ENCODE assay signal across 13 mouse cellular contexts in the genomic region with DNA sequence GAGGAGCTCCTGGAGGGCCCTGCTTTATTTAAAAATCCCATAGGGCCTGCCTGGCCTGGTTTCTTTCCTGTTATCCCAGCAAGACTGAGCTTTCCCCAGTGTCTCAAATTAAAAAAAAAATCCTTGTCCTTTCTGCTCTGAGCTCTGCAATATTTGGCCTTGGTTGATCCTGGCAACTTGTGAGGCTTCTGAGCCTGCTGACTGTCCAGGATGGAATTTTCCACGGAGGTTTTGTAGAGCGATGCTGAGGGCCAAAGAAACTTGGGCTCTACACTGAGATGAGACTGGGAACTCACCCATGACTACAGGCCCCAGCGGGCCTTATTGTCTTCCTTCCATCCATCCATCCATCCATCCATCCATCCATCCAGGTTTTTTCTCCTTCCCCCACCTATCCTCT.
DNase-seq lines count a peak whose midpoint lies in the region; ATAC-seq and TF ChIP-seq lines count a peak whose summit lies in the region.
"Had no signal": no experiment of that assay in that cellular context is flagged by ENCODE, and none has a peak within 500 bp of the region (broad histone marks: within the 10 kb centered on the region; RNA-seq: fewer than 3 reads in every experiment).

No protein-coding gene starts in this region.

- no peak overlapping the region for H3K4me3 ChIP-seq in heart, embryonic 10.5 days
- no peak overlapping the region for H3K4me3 ChIP-seq in lung, postnatal 0 days (ENCODE audit: low read depth, low read length)
- H3K4me3 ChIP-seq in midbrain, embryonic 16.5 days (ENCODE audit: low read depth, low read length), result no peak overlapping the region
- H3K4me3 ChIP-seq: embryonic facial prominence, embryonic 15.5 days; hindbrain, embryonic 13.5 days; megakaryocyte, embryonic 14.5 days had no signal

- no peak for TF ChIP-seq EP300 in lung, postnatal 0 days (IDR thresholded peaks at IDR 0.05)

- WGBS in heart, embryonic 10.5 days, result 85% methylated on average over 3 of the region's 3 CpGs
- 95% methylated on average over 3 of the region's 3 CpGs for WGBS in lung, postnatal 0 days
- 95% methylated on average over 3 of the region's 3 CpGs for WGBS in midbrain, embryonic 16.5 days

- peak; percentile 96 for DNase-seq in heart, adult 11 months
- no peak for DNase-seq in heart, embryonic 10.5 days (ENCODE audit: low spot score)
- peak; percentile 50 for DNase-seq in ovary, adult 18-20 months (ENCODE audit: low spot score)
- DNase-seq in ovary, postnatal 14 days (ENCODE audit: low spot score), result no peak
- DNase-seq in adrenal gland, postnatal 14 days, result peak; percentile 70
- peak; percentile 25 for DNase-seq in heart, postnatal 25 days (ENCODE audit: low spot score)
- no peak for DNase-seq in lung, postnatal 0 days (ENCODE audit: low spot score)

- no peak overlapping the region for H3K4me2 ChIP-seq in lung, postnatal 0 days (replicated peaks; ENCODE audit: low read depth, low read length)
- H3K4me2 ChIP-seq in midbrain, embryonic 16.5 days (ENCODE audit: low read length), result no peak overlapping the region
- H3K4me2 ChIP-seq: embryonic facial prominence, embryonic 15.5 days; hindbrain, embryonic 13.5 days; liver, embryonic 11.5 days had no signal

- no peaks in the 10 kb centered on the region for H3K27me3 ChIP-seq in heart, embryonic 10.5 days (ENCODE audit: insufficient read depth, poor library complexity, severe bottlenecking)
- H3K27me3 ChIP-seq in lung, postnatal 0 days (replicated peaks; ENCODE audit: insufficient read depth, low read length), result no peaks in the 10 kb centered on the region
- H3K27me3 ChIP-seq in midbrain, embryonic 16.5 days (ENCODE audit: control insufficient read depth, insufficient read depth, low read depth, low read length), result no peaks in the 10 kb centered on the region
- H3K27me3 ChIP-seq: embryonic facial prominence, embryonic 15.5 days; megakaryocyte, embryonic 14.5 days had no signal

- no peak overlapping the region for H3K27ac ChIP-seq in heart, embryonic 10.5 days
- H3K27ac ChIP-seq in lung, postnatal 0 days (ENCODE audit: low read length), result no peak overlapping the region
- H3K27ac ChIP-seq in midbrain, embryonic 16.5 days (ENCODE audit: low read length), result no peak overlapping the region
- H3K27ac ChIP-seq: embryonic facial prominence, embryonic 15.5 days; hindbrain, embryonic 13.5 days had no signal

- no peaks in the 10 kb centered on the region for H3K9me3 ChIP-seq in heart, embryonic 10.5 days
- H3K9me3 ChIP-seq in lung, postnatal 0 days (ENCODE audit: low read length), result no peaks in the 10 kb centered on the region
- no peaks in the 10 kb centered on the region for H3K9me3 ChIP-seq in midbrain, embryonic 16.5 days (replicated peaks; ENCODE audit: control insufficient read depth, low read length, poor library complexity, severe bottlenecking)
- H3K9me3 ChIP-seq: embryonic facial prominence, embryonic 15.5 days; hindbrain, embryonic 13.5 days had no signal

- no peak for TF ChIP-seq CTCF in lung, postnatal 0 days (IDR thresholded peaks at IDR 0.05)

- H3K4me1 ChIP-seq in heart, embryonic 10.5 days, result peaks cover 11% of the 10 kb centered on the region; the same call in 1 of the 2 replicates
- peaks cover 9% of the 10 kb centered on the region; the same call in 1 of the 2 replicates for H3K4me1 ChIP-seq in lung, postnatal 0 days (ENCODE audit: insufficient read depth, low read depth, low read length)
- no peaks in the 10 kb centered on the region for H3K4me1 ChIP-seq in midbrain, embryonic 16.5 days (ENCODE audit: control insufficient read depth, insufficient read depth, low read length)
- H3K4me1 ChIP-seq: embryonic facial prominence, embryonic 15.5 days; megakaryocyte, embryonic 14.5 days had no signal

- H3K36me3 ChIP-seq in heart, embryonic 10.5 days, result no peaks in the 10 kb centered on the region
- no peaks in the 10 kb centered on the region for H3K36me3 ChIP-seq in lung, postnatal 0 days (ENCODE audit: insufficient read depth, low read length)
- no peaks in the 10 kb centered on the region for H3K36me3 ChIP-seq in midbrain, embryonic 16.5 days (ENCODE audit: control insufficient read depth, insufficient read depth, low read length)
- H3K36me3 ChIP-seq: embryonic facial prominence, embryonic 15.5 days; hindbrain, embryonic 13.5 days had no signal

- ATAC-seq in lung, postnatal 0 days, result no peak
- ATAC-seq in midbrain, embryonic 16.5 days, result no peak
- ATAC-seq: inflammation-experienced regulatory T-cells, adult 6 months had no signal

- no peak overlapping the region for H3K9ac ChIP-seq in lung, postnatal 0 days (replicated peaks; ENCODE audit: low read depth)
- H3K9ac ChIP-seq in midbrain, embryonic 16.5 days (ENCODE audit: low read depth, low read length), result no peak overlapping the region
- H3K9ac ChIP-seq: embryonic facial prominence, embryonic 15.5 days; hindbrain, embryonic 13.5 days had no signal

- intact Hi-C loops in heart, postnatal 25 days (cut with DNase I), result loop anchor here (5.0 to 10.0 kb wide), 4 partner anchors 108 to 1538 kb away; no protein-coding TSS in a partner anchor

Comparison
In these comparisons a context has a peak if more than half of its experiments do, and no peak if none do; other contexts are left out.
1. DNase-seq: peak in heart, adult 11 months (single experiment), ovary, adult 18-20 months (single experiment), adrenal gland, postnatal 14 days (single experiment) and heart, postnatal 25 days (single experiment); none in heart, embryonic 10.5 days (single experiment), ovary, postnatal 14 days (single experiment) and lung, postnatal 0 days (single experiment).